Mouse (Mus musculus) urinary bladder, adult 2 months (tissue): ENCODE data around the gene Rpp38. TPM values are rescaled to one million over a fixed set of nuclear protein-coding genes. Genes with fewer than 3 reads are reported as not detected.

Experiments used
- DNase-seq: peaks from one replicate; pipeline ENCODE4 v3.0.0; 2022; ENCODE audit warnings: low spot score
- polyA plus RNA-seq: library from polyadenylated mRNA; depleted of rRNA; stranded (reverse); fragments of >200 nt; gene quantifications from 2 replicates; pipeline ENCODE4 v1.2.3, GENCODE M21; 2012; rRNA removed

The Rpp38 gene
- 14.8 and 19.9 TPM in 2 replicates for polyA plus RNA-seq

- DNase-seq: peak; percentile 88
Observed at GRCm38 (mm10) chr2:3332484-3333242, at the start of gene Rpp38. TSS of gene Rpp38 (minus strand) at chr2:3332643.

- DNase-seq: no peak
Observed at GRCm38 (mm10) chr2:3365127-3365526, 32.7 kb upstream of the Rpp38 start.

- DNase-seq: no peak
Observed at GRCm38 (mm10) chr2:3361067-3361466, 28.6 kb upstream of the Rpp38 start.

DNA sequence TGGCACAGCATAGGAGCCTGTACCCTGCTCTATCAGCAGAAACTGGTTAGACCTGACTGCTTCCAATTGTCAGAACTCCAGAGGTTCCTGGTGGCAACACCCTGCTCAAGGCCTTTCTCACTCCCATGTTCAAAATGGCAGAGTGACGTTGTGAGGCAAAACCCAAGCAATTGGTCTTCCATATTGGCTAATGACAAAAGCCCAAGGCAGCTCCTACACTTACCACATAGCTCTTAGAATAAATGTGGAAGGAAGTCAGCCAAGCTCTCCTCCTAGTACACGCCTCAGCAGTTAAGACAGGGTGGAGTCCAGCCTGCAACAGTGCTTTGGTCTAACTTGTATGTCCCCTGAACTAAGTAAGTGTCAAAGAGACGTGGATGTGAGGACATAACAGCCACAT lies 25.4 kb upstream of the Rpp38 start:
- no peak for DNase-seq

- no peak for DNase-seq
Observed at GRCm38 (mm10) chr2:3356311-3356710, 23.9 kb upstream of the Rpp38 start.

DNA sequence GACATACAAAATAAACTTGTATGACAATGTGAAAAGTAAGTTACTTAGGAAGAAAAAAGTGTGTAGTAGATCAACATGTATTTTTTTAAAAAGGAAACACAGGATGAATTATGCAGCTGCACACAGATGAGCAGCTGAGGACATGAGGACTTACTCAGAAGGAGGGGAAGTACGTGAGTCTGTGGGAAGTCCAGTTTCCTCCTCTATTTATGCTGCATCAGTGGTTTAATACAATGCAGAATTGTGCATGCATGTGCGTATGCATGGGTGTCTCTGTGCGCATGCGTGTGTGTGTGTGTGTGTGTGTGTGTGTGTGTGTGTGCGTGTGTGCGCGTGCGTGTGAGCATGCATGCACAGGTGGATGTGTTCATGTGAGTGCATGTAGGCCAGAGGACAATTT lies 23.4 kb upstream of the Rpp38 start:
- no peak for DNase-seq

DNA sequence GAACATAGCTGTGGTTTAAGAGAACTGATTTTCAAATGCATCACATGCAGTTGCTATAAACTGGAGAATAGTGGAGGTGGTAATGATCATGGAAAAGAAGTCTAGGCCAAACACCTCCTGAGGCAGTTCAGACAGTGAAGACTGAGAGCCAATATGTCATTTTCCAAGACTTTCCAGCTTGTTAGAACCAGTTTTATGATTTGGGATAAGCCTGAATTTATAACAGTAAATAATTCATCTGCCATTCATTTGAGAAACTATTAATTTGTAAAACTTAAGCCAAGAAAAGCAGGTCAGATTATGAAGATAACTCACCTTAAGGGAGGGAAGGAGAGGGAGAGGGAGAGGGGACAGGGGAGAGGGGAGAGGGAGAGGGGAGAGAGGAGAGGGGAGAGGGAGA lies 20.7 kb upstream of the Rpp38 start:
- DNase-seq: no peak

- DNase-seq: no peak
Observed at GRCm38 (mm10) chr2:3348919-3349318, 16.5 kb upstream of the Rpp38 start.

GRCm38 (mm10) chr2:3348422-3348821 lies 16.0 kb upstream of the Rpp38 start:
- no peak for DNase-seq

DNA sequence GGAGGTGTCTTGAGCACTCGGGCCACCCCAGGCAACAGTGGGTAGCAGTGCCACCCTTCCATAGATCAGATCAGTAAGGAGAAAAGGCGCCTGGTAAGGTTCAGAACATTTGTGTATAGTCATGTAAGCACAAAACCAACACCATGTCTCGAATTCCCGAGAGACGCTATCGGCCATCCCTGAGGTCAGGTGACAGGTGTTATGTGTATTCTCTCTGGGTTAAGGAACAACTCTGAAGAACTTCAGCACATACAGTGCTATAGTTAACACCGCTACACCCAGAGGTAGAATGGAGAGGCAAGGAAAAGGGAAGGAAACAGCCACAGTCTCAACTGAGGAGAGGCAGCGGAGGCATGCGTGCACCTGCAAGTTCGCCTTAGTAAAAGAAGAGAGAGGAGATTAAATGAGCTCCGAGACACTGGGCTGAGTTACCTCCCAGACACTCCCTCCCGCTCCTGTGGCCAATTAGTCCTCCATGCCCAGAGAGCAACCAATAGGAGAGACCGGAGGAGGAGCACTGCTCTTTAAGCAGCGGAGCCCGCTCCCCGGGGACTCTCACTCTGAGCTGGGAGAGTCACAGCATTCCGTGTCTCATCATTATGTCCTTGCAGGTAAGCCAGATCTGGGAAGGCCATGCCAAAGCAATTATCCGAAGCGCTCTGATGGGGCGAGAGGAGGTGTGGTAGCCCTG lies 3.3 kb upstream of the Rpp38 start, which contains the start of gene Acbd7:
TSS of gene Acbd7 (plus strand) at position 558 of the 691 bp plus-strand sequence.
- DNase-seq: peak; percentile 30

GRCm38 (mm10) chr2:3333761-3334160 lies 1.3 kb upstream of the Rpp38 start:
- DNase-seq: no peak

- DNase-seq: no peak
Observed at GRCm38 (mm10) chr2:3332056-3332455, 387 bp downstream of the Rpp38 start.

DNA sequence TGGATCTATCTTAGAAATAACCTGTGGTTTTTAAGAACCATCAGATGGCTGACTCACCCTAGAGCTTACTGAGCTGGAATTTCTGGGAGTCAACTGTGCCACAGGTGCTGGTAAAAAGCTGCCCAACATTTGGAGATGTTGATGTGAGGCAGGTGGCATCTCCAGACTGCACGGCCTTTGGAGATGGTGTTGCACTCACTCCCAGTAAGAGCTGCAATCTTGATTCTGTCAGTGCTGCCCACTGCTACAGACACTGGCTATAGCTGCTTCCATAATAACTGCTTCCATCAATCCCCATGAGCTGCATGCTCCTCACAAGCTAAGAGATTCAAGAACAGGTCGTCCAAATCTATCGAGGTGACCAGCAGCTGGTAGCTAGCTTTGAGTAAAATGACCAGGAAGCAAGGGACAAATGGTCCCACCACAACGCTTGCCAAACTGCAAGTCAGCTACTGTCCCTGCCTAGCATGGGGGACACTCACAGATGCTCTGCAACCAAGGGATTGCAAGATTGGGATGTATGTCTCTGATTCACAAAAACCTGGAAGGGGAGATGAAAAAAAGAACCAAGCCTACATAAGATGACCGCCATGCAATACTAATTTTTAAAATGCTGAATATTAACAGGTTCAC lies 1.3 kb downstream of the Rpp38 start:
- DNase-seq: no peak

GRCm38 (mm10) chr2:3327351-3327750 lies 5.1 kb downstream of the Rpp38 start:
- DNase-seq: peak; percentile 23

GRCm38 (mm10) chr2:3326547-3326946 lies 5.9 kb downstream of the Rpp38 start:
- no peak for DNase-seq

GRCm38 (mm10) chr2:3324381-3325130 lies 7.9 kb downstream of the Rpp38 start:
- DNase-seq: no peak

DNA sequence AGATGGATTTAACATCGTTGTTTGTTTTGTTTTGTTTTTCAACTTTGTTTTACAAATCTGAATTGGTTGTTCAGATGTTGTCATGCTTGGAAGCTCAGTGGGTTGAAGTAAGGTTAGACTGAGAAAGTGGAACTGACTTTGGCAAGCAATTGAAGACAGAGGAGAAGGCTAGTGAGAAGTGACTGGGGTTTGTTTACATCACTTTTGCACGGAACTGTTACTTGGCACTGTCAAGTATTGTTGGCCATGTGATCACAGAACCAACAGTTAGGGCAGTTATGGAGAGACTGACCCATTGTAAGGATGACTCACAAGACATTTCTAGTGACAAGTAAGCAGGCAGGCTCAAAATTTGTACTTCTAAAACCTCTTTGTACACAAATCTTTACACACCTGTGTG lies 9.3 kb downstream of the Rpp38 start:
- DNase-seq: no peak

DNA sequence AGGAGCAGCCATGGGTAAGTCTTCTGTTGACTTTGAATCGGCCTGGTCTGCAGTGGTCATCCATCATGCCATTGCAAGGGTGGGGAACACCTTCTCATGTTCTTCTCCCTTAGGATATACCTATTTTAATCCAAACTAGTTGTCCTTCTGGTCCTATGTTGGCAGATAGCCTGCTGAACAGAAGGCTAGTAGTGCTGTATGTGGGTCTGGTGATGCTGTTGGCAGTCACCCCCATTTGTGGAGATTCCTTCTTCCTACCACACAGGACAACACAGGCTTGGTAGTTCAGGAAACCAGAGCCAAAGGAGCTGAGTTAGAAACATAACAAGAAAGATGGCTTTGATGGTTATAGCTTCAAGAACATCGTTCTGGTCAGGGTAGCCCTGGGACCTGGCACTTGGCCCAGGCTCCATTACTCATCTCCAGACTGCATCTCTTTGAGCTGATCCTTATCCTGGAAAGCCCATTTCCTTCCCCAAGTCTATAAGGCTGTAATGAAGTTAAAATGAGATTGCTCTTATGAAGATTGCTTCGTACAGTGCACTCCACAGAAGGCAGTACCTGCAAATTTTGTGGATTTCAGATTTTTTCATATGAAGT lies 26.9 kb downstream of the Rpp38 start:
- DNase-seq: no peak

DNA sequence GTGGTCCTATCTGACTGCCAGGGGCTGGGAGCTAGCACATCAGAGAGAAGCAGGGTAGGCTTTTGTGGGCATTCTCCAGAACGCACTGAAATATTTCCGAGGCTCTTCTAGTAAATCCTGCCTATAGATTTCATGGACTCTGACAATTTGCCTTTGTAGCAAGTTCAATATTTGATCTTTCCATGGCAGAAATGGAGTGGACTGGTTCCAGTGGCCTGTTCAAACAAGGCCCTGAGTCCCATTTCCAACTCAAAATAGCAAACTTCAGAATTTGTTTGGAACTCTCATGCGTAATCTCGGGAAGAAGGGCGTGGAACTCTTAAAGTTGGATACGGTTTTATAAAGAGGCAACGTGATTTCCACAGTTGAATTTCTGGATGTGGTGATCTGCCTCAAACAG lies 36.6 kb downstream of the Rpp38 start:
- no peak for DNase-seq

DNA sequence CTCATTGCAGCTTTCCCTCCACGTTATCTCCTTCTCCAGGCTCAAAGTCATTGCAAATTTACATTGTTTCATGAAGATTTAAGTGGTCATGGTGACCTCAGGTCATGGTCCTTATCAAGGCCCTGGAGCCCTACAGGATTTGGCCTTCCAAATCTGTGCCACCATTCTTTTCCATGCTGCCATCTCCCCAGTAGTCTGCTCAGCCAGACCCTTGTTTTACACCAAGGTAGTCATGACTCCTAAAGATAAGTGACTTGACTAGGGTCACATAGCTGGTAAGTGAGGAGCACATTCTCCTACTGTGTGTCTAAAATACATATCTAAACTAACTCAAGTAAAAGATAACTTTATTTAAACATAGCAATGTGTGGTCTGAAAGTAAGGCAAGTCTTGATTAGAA lies 40.3 kb downstream of the Rpp38 start:
- DNase-seq: no peak

DNA sequence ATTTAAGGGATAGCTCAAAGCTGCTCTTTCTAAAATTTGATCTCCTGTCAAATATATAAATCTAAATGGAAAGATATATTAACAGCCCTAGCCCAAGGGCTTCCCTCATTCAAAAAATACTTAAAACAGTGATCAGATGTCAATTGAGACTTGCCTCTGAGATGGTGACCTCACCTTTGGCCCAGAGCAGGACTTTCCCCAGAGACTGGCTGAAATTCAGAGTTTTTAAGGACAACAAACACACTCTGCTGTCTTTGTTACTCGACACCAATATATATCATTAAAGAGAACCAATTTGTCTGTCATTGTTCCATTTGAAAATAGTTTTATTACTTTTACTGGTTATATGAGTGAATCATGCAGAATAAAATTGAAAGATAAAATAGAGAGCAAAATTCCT lies 42.9 kb downstream of the Rpp38 start:
- DNase-seq: no peak

DNA sequence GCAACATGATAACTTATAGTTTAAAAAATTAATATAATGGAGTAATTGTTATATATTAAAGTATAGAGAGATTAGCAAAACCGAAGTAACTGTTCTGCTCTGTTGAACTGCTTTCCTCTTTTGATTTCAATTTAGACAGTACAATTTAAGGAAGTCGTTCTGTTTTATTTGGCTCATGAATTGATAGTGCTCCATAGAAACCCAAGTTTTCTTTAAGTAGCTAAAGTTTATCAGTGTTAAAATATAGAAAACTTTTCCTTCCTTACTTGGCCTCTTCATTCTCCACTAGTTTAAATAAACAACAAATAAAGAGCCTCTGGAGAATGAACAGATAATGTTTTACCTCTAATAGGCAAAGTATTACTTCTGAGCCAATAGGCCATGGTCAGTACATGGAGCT lies 46.2 kb downstream of the Rpp38 start:
- no peak for DNase-seq
